Mouse (Mus musculus) heart, embryonic 10.5 days (tissue): ENCODE measurements around the gene Osbpl10. TPM values are rescaled to one million over a fixed set of nuclear protein-coding genes. Genes with fewer than 3 reads are reported as not detected.
A peak's percentile ranks its signal among the peaks of the same experiment; 100 is the strongest.

ENCODE experiments used
- DNase-seq: peaks from one replicate; pipeline ENCODE4 v3.0.0-alpha.2; 2017; ENCODE audit warnings: low spot score
- H3K27ac ChIP-seq: fragments of 300-500 bp; sonication (generic); 2 replicates; pipeline ENCODE4 v1.5.1; 2016; ENCODE audit warnings: mild to moderate bottlenecking
- H3K27me3 ChIP-seq: fragments of 300-500 bp; sonication (generic); 2 replicates; pipeline ENCODE4 v1.6.1; 2016; ENCODE audit warnings: mild to moderate bottlenecking; ENCODE audit not compliant: poor library complexity, insufficient read depth, severe bottlenecking
- H3K36me3 ChIP-seq: fragments of 300-500 bp; sonication (generic); 2 replicates; pipeline ENCODE4 v1.6.1; 2016; ENCODE audit warnings: mild to moderate bottlenecking, moderate library complexity
- H3K4me1 ChIP-seq: fragments of 300-500 bp; sonication (generic); 2 replicates; pipeline ENCODE4 v1.6.1; 2016; ENCODE audit warnings: mild to moderate bottlenecking
- H3K4me3 ChIP-seq: fragments of 300-500 bp; sonication (generic); 2 replicates; pipeline ENCODE4 v1.5.1; 2016; ENCODE audit warnings: mild to moderate bottlenecking, moderate library complexity
- H3K9me3 ChIP-seq: fragments of 300-500 bp; sonication (generic); 2 replicates; pipeline ENCODE4 v1.6.1; 2016; ENCODE audit warnings: mild to moderate bottlenecking, moderate library complexity
- WGBS: fragments of 180-500 bp; shearing (Covaris S2); methylation state at CpG from one replicate; pipeline ENCODE4 v1.1.7; 2016; 5-methylcytosine and 5-hydroxymethylcytosine counted together
- polyA plus RNA-seq: library from polyadenylated mRNA; unstranded; fragments of >200 nt; fragmentation: Nextera tagmentation; extraction: Ambion mirVana; gene quantifications from 2 replicates; pipeline ENCODE4 v1.2.1, GENCODE M21; 2016

The Osbpl10 gene
- polyA plus RNA-seq, 1 experiment from 2014 or later: 1.7 TPM

DNA sequence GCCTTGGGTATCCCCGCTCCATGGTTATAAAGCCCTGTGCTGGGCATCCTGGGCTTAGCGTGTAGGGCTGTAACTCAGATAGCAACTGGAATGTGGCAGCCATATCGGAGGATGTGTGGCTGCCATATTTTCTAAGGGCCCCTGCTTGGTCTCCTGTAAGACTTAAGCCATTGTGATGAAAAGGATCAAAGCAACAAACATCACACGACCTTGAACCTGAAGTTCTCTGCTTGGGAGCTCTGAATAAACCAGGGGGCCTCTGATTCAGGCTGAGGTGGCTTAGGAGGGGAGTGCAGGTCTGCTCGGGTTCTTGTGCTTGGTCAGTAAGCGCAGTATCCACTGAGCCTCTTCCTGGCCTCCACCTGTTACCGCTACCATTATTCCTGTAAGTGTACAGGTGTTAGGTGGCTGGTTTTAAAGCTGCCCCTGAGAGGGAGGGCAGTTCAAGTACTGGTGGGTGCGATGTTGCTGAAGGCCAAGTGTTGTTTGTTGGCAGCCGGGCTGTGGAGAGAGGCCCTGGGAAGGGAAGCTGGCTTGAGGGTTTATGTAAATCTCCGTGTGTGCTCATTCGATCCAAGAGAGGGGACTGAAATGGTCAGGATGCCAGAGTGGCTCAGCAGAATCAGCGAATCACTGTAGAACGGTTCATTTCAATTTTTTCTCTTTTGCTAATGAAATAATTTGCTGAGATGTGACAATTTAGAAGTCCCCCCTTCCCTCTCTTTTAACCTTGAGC, 64.8 kb downstream of the Osbpl10 start:
- H3K36me3 ChIP-seq: no peaks in the 10 kb centered on the region
- no peaks in the 10 kb centered on the region for H3K9me3 ChIP-seq
- no peaks in the 10 kb centered on the region for H3K27me3 ChIP-seq
- DNase-seq: no peak
- H3K27ac ChIP-seq: no peak overlapping the region
- 81% methylated on average over 13 of the region's 13 CpGs for WGBS
- no peak overlapping the region for H3K4me3 ChIP-seq
- H3K4me1 ChIP-seq: peaks cover 53% of the 10 kb centered on the region

DNA sequence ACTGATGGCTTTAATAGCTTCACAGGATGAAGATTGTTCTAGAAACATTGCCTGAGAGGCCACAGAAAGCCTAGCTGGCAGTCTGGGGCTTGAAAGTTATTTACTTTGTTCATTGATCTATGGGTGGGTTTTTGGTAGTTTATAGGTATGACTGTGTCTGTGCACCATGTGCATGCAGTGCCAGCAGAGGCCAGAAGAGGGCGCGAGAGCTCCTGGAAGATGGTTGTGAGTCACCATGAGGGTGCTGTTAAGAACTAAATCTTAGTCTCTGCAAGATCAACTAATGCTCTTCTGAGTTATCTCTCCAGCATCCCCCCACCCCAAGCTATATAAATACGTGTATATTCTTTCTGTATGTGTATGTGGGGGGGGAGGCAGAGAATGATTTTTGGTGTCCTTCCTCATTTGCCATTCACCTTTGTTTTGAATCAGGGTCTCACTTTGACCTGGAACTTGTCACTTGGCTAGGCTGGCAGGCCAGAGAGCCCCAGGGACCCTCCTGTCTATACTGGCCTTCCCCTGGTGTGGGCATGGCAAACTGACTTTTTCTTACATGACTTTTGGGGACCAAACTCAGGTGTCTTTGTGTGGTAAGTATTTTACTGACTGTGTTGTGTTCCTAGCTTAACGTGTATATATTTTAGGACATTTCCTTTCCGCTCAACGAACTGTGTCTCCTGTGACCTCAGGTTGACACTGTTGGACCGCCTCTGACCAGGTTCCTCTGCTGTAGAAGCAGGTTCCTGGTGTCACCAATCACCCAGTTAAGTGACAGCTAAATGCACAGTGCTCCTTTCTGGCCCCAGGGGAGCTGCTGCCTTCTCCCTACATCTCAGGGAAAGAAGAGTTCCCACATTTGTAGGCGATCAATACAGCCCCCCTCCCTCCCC, 65.8 kb downstream of the Osbpl10 start:
- H3K9me3 ChIP-seq: no peaks in the 10 kb centered on the region
- 76% methylated on average over 8 of the region's 8 CpGs for WGBS
- H3K4me3 ChIP-seq: no peak overlapping the region
- H3K27me3 ChIP-seq: no peaks in the 10 kb centered on the region
- DNase-seq: no peak
- H3K4me1 ChIP-seq: peaks cover 53% of the 10 kb centered on the region
- no peak overlapping the region for H3K27ac ChIP-seq
- no peaks in the 10 kb centered on the region for H3K36me3 ChIP-seq

DNA sequence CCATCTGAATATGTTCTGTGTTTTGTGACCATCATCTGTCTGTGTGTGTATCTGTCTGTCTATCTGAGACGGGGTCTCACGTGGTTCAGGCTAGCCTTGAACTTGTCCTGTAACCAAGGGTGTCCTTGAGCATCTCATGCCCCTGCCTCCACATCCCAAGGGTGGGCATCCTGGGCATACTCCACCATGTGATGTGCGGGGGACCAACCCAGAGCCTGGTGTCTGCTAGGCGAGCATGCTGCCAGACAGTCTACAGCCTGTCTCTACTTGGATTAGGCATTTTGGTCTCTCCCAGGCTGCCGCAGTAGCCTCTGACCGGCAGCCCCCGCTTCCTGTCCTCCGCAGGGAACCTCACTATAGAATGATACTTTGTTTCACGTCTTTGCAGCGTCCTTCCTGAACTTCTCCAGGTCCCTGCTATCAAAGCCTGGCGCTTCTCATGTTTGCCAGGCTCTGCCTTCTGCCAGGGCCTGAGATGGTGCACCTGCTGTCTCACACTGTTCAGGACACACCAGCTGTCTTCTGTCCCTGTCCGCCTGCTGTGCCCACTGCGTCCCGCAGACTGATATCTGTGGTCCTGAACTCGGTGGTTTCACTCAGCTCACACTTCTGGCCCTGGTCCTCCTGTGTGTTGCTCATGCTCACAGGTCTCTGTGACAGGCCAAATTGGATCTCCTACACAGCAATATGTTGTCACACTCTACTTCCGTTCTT, 66.9 kb downstream of the Osbpl10 start:
- DNase-seq: no peak
- Histone ChIP-seq H3K27ac (no peak overlapping the region), H3K4me1 (peaks cover 43% of the 10 kb centered on the region), H3K9me3 (no peaks in the 10 kb centered on the region), H3K27me3 (no peaks in the 10 kb centered on the region), H3K36me3 (no peaks in the 10 kb centered on the region), H3K4me3 (no peak overlapping the region)
- 66% methylated on average over 16 of the region's 16 CpGs for WGBS

DNA sequence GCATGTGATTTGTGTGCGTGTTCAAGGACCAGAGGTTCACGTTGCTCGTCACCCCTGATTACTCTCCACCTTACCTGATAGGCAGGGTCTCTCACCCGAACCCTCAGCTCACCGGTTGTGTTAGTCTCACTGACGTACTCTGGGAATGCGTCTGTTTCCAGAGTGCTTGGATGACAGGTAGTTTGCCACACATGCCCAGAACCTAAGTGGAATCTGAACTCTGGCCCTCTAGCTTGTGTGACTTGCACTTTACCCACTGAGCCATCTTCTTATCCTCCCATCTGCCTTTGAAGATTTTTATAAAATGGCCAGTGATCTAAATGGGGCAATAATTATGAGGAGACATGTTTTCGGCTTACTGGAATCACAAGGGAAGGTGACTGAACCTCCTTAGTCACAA, 68.3 kb downstream of the Osbpl10 start:
- DNase-seq: no peak
- peaks cover 42% of the 10 kb centered on the region for H3K4me1 ChIP-seq
- H3K9me3 ChIP-seq: no peaks in the 10 kb centered on the region
- H3K36me3 ChIP-seq: no peaks in the 10 kb centered on the region
- WGBS: 74% methylated on average over 8 of the region's 8 CpGs
- no peak overlapping the region for H3K27ac ChIP-seq
- H3K27me3 ChIP-seq: no peaks in the 10 kb centered on the region
- no peak overlapping the region for H3K4me3 ChIP-seq

DNA sequence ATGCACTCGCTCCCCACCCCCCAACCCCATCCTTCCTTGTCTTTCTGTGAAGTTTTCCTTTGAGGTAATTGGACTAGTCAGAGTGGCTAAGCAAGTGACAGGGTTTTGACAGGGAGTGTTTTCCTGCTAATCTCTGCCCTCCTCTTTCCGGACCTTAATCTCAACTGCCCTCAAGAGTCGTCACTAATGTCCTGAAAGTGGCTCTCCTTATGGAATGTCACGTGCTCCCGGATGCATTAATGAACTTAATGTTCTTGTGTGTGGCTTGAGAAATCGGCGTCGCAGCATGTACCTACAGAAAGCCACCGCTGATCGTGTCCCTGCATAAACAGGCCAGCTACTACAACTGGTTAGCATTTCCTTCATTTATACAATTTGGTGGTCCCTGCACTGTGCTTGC, 70.0 kb downstream of the Osbpl10 start:
- H3K4me1 ChIP-seq: peaks cover 42% of the 10 kb centered on the region
- no peak overlapping the region for H3K4me3 ChIP-seq
- DNase-seq: no peak
- no peaks in the 10 kb centered on the region for H3K36me3 ChIP-seq
- WGBS: 23% methylated on average over 10 of the region's 10 CpGs
- no peaks in the 10 kb centered on the region for H3K9me3 ChIP-seq
- H3K27ac ChIP-seq: peak overlapping the region; percentile 56; the same call in 1 of the 2 replicates
- no peaks in the 10 kb centered on the region for H3K27me3 ChIP-seq

DNA sequence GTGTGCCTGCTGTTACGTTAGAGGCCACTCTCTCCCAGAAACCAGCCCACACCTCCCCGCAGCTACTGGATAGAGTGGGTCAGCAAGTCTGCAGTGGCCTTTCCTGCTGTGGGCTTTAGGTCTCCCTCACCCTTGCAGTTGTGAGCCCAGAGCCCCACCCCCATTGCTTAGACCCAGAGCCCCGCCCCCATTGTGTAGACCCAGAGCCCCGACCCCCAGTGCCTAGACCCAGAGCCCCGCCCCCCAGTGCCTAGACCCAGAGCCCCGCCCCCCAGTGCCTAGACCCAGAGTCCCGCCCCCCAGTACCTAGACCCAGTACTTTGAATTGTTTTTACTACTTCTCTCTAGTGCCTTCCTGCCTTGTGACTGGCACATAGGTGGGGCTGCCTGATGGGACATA, 70.5 kb downstream of the Osbpl10 start:
- no peaks in the 10 kb centered on the region for H3K36me3 ChIP-seq
- WGBS: 35% methylated on average over 7 of the region's 7 CpGs
- H3K4me3 ChIP-seq: no peak overlapping the region
- no peak overlapping the region for H3K27ac ChIP-seq
- no peaks in the 10 kb centered on the region for H3K27me3 ChIP-seq
- H3K4me1 ChIP-seq: peaks cover 42% of the 10 kb centered on the region
- no peaks in the 10 kb centered on the region for H3K9me3 ChIP-seq
- no peak for DNase-seq

DNA sequence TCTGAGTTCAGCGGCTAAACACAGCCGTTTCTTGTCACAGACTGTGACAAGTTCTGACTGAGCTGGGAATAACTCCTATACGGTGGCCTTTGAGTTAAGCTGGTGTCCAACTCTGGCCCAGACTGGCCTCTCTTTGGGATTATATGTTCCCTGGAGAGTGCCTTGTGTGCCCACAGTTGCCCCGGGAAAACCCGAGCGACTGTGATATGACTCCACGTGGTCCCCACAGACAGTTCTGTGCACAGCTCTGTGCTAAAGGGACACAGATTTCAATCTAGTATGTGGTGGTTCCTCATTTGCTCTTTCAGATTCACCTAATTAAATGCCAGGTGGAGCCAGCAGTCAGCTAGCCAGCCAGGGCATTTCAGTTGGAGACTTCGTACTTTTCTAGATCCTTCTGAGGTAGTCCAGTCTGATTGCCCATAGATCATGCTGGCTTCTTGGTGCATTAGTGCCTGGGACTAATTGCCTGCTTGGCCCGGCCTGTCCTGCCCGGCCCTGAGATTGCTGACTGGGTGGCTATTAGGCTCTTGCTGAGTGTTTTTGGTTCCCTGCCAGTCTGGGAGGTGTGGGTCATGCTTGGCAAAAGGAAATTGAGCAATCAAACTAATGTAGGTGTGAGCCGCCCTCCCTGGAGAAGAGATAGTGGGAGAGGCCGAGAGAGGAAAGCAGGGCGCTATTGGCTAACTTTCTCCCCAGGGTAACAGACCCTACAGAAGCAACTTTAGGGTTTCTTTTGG, 71.8 kb downstream of the Osbpl10 start:
- WGBS: 74% methylated on average over 13 of the region's 13 CpGs
- no peak overlapping the region for H3K4me3 ChIP-seq
- H3K36me3 ChIP-seq: no peaks in the 10 kb centered on the region

DNA sequence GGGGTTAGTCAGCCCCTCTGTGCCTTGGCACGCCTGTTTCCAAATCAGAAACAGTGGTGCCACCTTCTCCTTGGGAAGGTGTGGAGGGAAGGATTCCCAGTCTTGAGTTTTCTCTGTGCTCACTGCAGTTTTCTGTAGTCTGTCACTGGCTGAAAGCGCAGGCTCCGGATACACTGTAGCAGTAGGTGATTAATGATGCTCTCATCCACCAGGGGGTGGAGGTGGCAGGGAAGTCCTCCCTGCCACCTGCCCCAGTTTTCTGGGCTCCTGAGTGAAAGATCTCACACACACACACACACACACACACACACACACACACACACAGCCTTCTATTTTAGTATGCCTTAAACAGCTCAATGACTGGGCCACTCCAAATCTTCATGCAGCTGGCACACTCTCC, 73.6 kb downstream of the Osbpl10 start:
- whole genome bisulfite sequencing: 60% methylated on average over 3 of the region's 3 CpGs

More for the DNA sequence above, 71.8 kb downstream of the Osbpl10 start:
- H3K9me3 ChIP-seq: no peaks in the 10 kb centered on the region
- no peak overlapping the region for H3K27ac ChIP-seq
- H3K4me1 ChIP-seq: peaks cover 45% of the 10 kb centered on the region
- no peaks in the 10 kb centered on the region for H3K27me3 ChIP-seq
- DNase-seq: no peak

DNA sequence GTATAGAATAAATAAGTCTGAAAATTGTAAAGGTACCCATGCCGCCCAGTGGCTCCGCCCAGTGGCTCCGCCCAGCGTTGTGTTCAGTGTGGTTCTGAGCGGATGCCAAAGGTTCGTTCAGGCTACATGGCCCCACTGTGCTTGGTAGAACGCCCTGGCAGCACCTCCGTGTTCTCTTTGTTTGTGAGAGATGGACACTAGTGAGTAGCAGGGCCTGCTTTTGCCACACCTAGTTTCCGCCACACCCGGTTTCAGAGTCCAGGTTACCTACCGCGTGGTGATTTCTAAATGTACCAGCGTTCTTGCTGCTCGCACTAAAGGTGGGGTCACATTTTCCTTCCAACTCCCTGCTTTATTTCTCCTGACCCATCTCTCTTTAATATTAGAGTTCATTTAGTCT, 75.4 kb downstream of the Osbpl10 start:
- Histone ChIP-seq H3K27me3 (no peaks in the 10 kb centered on the region), H3K9me3 (no peaks in the 10 kb centered on the region), H3K36me3 (no peaks in the 10 kb centered on the region), H3K4me3 (no peak overlapping the region), H3K27ac (no peak overlapping the region), H3K4me1 (peaks cover 29% of the 10 kb centered on the region)
- 91% methylated on average over 14 of the region's 14 CpGs for WGBS
- no peak for DNase-seq

More for the DNA sequence above, 73.6 kb downstream of the Osbpl10 start:
- Histone ChIP-seq H3K4me1 (peaks cover 40% of the 10 kb centered on the region), H3K4me3 (no peak overlapping the region), H3K36me3 (no peaks in the 10 kb centered on the region), H3K27ac (no peak overlapping the region), H3K27me3 (no peaks in the 10 kb centered on the region), H3K9me3 (no peaks in the 10 kb centered on the region)
- DNase-seq: no peak

DNA sequence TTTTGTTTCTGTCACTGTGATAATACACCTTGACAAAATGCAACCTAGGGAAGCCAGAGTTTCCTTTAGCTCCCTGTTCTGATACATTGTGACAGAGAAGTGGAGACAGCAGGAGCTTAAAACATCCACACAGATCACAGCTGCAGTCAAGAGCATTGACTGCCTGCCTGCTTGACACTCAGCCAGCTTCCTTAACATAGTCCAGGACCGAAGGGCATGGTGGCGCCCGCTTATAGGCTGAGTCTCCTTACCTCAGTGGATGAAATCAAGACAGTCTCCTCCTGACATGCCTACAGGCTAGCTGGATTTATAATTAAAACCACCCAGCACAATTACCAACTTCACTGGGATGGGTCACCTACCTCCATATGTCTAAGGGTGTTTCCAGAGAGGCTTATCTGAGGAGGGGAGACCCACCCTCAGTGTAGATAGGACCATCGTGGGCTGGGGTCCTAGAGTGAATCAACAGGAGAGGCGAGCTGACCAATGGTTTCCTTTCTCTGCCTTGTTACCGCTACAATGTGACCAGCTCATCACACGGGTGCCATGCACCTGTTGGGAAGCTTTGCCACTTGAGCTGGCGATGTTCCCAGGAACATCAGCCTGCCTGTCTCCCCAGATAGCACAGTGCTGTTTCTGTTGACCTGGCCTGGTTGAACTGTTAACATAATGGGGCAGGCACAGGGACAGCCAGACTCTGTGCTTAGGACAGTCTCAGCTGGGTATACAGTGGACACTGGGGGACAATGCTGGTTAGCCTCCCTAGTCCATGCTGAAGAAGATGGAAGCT, 76.9 kb downstream of the Osbpl10 start:
- 67% methylated on average over 8 of the region's 8 CpGs for WGBS
- Histone ChIP-seq H3K9me3 (no peaks in the 10 kb centered on the region), H3K27ac (no peak overlapping the region), H3K4me1 (peaks cover 27% of the 10 kb centered on the region), H3K4me3 (no peak overlapping the region), H3K27me3 (no peaks in the 10 kb centered on the region), H3K36me3 (no peaks in the 10 kb centered on the region)
- no peak for DNase-seq

DNA sequence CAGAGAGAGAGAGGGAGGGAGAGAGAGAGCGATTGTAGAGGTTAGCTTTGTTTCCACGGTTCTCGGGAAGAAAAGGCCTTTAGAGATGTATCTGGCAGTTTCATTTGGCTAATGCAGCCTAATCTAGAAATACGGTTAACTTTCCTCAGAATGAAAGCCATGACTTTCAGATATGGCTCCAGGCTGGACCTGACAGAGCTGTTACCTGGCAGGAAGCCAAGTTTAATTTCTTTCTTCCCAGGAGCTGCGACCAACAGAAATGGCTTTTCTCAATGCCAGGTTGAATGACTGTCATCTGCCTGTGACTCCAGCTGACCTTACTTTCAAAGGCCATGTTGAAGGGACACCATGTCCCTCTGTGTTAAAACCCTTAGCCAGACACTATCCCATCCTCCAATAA, 80.4 kb downstream of the Osbpl10 start:
- no peak overlapping the region for H3K4me3 ChIP-seq
- peaks cover 27% of the 10 kb centered on the region for H3K4me1 ChIP-seq
- no peak overlapping the region for H3K27ac ChIP-seq
- DNase-seq: no peak
- H3K9me3 ChIP-seq: no peaks in the 10 kb centered on the region
- no peaks in the 10 kb centered on the region for H3K36me3 ChIP-seq
- no peaks in the 10 kb centered on the region for H3K27me3 ChIP-seq
- WGBS: 51% methylated on average over 5 of the region's 5 CpGs

DNA sequence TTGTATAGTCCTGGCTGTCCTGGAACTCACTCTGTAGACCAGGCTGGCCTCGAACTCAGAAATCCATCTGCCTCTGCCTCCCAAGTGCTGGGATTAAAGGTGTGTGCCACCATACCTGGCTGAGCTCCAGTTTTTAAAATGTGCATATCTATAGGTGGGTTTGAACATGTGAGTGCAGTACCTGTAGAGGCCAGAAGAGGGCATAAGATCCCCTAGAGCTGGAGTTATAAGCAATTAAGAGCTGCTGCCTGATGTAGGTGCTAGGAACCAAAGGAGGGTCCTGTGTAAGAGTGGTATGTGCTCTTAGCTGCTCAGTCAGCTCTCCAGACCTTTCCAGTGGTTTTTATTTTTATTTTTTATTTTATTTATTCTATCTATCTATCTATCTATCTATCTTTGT, 86.5 kb downstream of the Osbpl10 start:
- peaks cover 7% of the 10 kb centered on the region; the same call in 1 of the 2 replicates for H3K36me3 ChIP-seq
- H3K9me3 ChIP-seq: no peaks in the 10 kb centered on the region
- no peak overlapping the region for H3K27ac ChIP-seq
- H3K4me3 ChIP-seq: no peak overlapping the region
- no peaks in the 10 kb centered on the region for H3K27me3 ChIP-seq
- 81% methylated on average over 1 of the region's 1 CpGs for WGBS
- DNase-seq: no peak
- H3K4me1 ChIP-seq: peaks cover 12% of the 10 kb centered on the region; the same call in 1 of the 2 replicates
